In the genomic region with DNA sequence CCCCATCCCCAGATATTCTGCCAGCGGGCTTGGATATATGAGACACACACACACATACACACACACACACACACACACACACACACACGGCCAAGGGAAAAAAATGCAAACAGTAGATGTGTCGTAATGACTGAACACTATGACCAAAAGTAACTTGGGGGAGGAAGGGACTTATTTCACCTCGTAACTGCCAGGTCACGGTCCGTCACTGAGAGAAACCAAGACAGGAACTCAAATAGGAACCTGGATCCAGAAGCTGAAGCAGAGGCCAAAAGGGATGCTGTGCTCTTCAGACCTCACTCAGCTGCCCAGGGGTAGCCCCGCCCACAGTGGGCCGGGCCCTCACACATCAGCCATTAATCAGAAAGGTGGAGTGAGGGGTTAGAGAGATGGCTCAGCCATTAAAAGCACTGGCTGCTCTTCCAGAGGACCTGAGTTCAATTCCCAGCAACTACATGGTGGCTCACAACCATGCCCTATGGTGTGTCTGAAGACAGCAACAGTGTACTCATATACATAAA, we compare ENCODE assay signal across 5 mouse cellular contexts.
"Had no signal": no experiment of that assay in that cellular context is flagged by ENCODE, and none has a peak within 500 bp of the region (broad histone marks: within the 10 kb centered on the region; RNA-seq: fewer than 3 reads in every experiment).

No protein-coding gene starts in this region.

- DNase-seq: thymus, adult 18-20 months had no signal

- ATAC-seq: midbrain, embryonic 13.5 days had no signal

- H3K27ac ChIP-seq: intestine, embryonic 15.5 days; limb, embryonic 10.5 days; liver, embryonic 14.5 days had no signal

- H3K4me3 ChIP-seq: intestine, embryonic 15.5 days; limb, embryonic 10.5 days; midbrain, embryonic 13.5 days had no signal
